Comparison of ENCODE assay signal across 8 mouse cellular contexts in genomic region chr7:101296252-101297022, GRCm38 (mm10). TPM values are rescaled to one million over a fixed set of nuclear protein-coding genes. Genes with fewer than 3 reads are reported as not detected.
DNase-seq lines count a peak whose midpoint lies in the region; ATAC-seq lines count a peak whose summit lies in the region.

No protein-coding gene starts in this region.

- no peaks in the 10 kb centered on the region for H3K9me3 ChIP-seq in forebrain, embryonic 10.5 days
- H3K9me3 ChIP-seq in hindbrain, embryonic 10.5 days = no peaks in the 10 kb centered on the region
- H3K9me3 ChIP-seq in neural tube, embryonic 15.5 days (replicated peaks) = no peaks in the 10 kb centered on the region

- peak; percentile 65 for DNase-seq in gastrocnemius, postnatal 10 days
- DNase-seq in gastrocnemius, adult 18-20 months (ENCODE audit: low spot score) = no peak
- peak; percentile 83 for DNase-seq in forebrain, embryonic 10.5 days (ENCODE audit: extremely low spot score, low spot score)
- peak; percentile 84 for DNase-seq in hindbrain, embryonic 10.5 days (ENCODE audit: low spot score)
- DNase-seq in layer of hippocampus, adult 9-10 months (ENCODE audit: low spot score) = peak; percentile 60
- peak; percentile 76 to 85 for DNase-seq in lung, adult 18-20 months
- DNase-seq in thymus, postnatal 14 days = peak; percentile 80

- H3K27ac ChIP-seq in forebrain, embryonic 10.5 days = peak overlapping the region; percentile 69
- peak overlapping the region; percentile 72 for H3K27ac ChIP-seq in hindbrain, embryonic 10.5 days
- peak overlapping the region; percentile 79 for H3K27ac ChIP-seq in neural tube, embryonic 15.5 days (replicated peaks)

- H3K27me3 ChIP-seq in forebrain, embryonic 10.5 days (ENCODE audit: poor library complexity, severe bottlenecking) = peaks cover 59% of the 10 kb centered on the region
- H3K27me3 ChIP-seq in hindbrain, embryonic 10.5 days (ENCODE audit: insufficient read depth, poor library complexity, severe bottlenecking) = peaks cover 56% of the 10 kb centered on the region
- H3K27me3 ChIP-seq in neural tube, embryonic 15.5 days (replicated peaks) = peaks cover 18% of the 10 kb centered on the region

- 10% methylated on average over 35 of the region's 35 CpGs for WGBS in forebrain, embryonic 10.5 days
- WGBS in hindbrain, embryonic 10.5 days = 12% methylated on average over 35 of the region's 35 CpGs
- 13% methylated on average over 35 of the region's 35 CpGs for WGBS in neural tube, embryonic 15.5 days

- peaks cover 33% of the 10 kb centered on the region for H3K4me1 ChIP-seq in forebrain, embryonic 10.5 days
- H3K4me1 ChIP-seq in hindbrain, embryonic 10.5 days (replicated peaks) = peaks cover 29% of the 10 kb centered on the region
- peaks cover 32% of the 10 kb centered on the region for H3K4me1 ChIP-seq in neural tube, embryonic 15.5 days

- peaks cover 28% of the 10 kb centered on the region for H3K36me3 ChIP-seq in forebrain, embryonic 10.5 days (replicated peaks)
- H3K36me3 ChIP-seq in hindbrain, embryonic 10.5 days = peaks cover 16% of the 10 kb centered on the region; the same call in 1 of the 2 replicates
- 0 out of 2 replicates have a peak, but pooled peaks cover under 1% of the 10 kb centered on the region for H3K36me3 ChIP-seq in neural tube, embryonic 15.5 days

- peak; percentile 90 for ATAC-seq in neural tube, embryonic 15.5 days (ENCODE audit: low FRiP score)

- H3K9ac ChIP-seq in neural tube, embryonic 15.5 days (replicated peaks) = peak overlapping the region; percentile 54

- peak overlapping the region; percentile 49 for H3K4me3 ChIP-seq in forebrain, embryonic 10.5 days
- peak overlapping the region; percentile 52 for H3K4me3 ChIP-seq in hindbrain, embryonic 10.5 days
- peak overlapping the region; percentile 43 for H3K4me3 ChIP-seq in neural tube, embryonic 15.5 days (replicated peaks)

- peak overlapping the region; percentile 82 for H3K4me2 ChIP-seq in neural tube, embryonic 15.5 days

RNA-seq across cellular contexts. Expression of gene Atg16l2, which starts 5.6 kb away (rescaled TPM):
- 10 to 100 TPM in 1 of 2 experiments, 1 to 10 TPM in 1; 5.4 to 10.0 TPM for total RNA-seq in gastrocnemius, postnatal 10 days (2021)
- 1 to 10 TPM; 6.5 to 8.9 TPM for total RNA-seq in gastrocnemius, adult 18-20 months (2021)
- polyA plus RNA-seq in forebrain, embryonic 10.5 days (2016; fragmentation: Nextera tagmentation; extraction: Ambion mirVana) = 18.4 and 25.9 TPM in 2 replicates
- 13.8 and 20.1 TPM in 2 replicates for polyA plus RNA-seq in hindbrain, embryonic 10.5 days (2016; fragmentation: Nextera tagmentation; extraction: Ambion mirVana)
- 28.3 and 33.1 TPM in 2 replicates for polyA plus RNA-seq in neural tube, embryonic 15.5 days (2015; fragmentation: Nextera tagmentation; extraction: Ambion mirVana)

RNA-seq across cellular contexts. Expression of gene Stard10, which starts 20.4 kb away (rescaled TPM):
- 10 to 100 TPM; 16.0 to 16.3 TPM for total RNA-seq in gastrocnemius, postnatal 10 days (2021)
- total RNA-seq in gastrocnemius, adult 18-20 months (2021) = 10 to 100 TPM; 40.4 to 41.1 TPM
- polyA plus RNA-seq in forebrain, embryonic 10.5 days (2016; fragmentation: Nextera tagmentation; extraction: Ambion mirVana) = 9.1 and 9.6 TPM in 2 replicates
- 9.8 and 10.4 TPM in 2 replicates for polyA plus RNA-seq in hindbrain, embryonic 10.5 days (2016; fragmentation: Nextera tagmentation; extraction: Ambion mirVana)
- polyA plus RNA-seq in neural tube, embryonic 15.5 days (2015; fragmentation: Nextera tagmentation; extraction: Ambion mirVana) = 12.8 and 25.3 TPM in 2 replicates

RNA-seq across cellular contexts. Expression of gene Arap1, which starts 51.4 kb away (rescaled TPM):
- total RNA-seq in gastrocnemius, postnatal 10 days (2021) = 10 to 100 TPM; 23.1 to 32.4 TPM
- total RNA-seq in gastrocnemius, adult 18-20 months (2021) = 10 to 100 TPM; 18.6 to 21.4 TPM
- polyA plus RNA-seq in forebrain, embryonic 10.5 days (2016; fragmentation: Nextera tagmentation; extraction: Ambion mirVana) = 11.7 and 12.9 TPM in 2 replicates
- polyA plus RNA-seq in hindbrain, embryonic 10.5 days (2016; fragmentation: Nextera tagmentation; extraction: Ambion mirVana) = 14.7 and 19.2 TPM in 2 replicates
- polyA plus RNA-seq in neural tube, embryonic 15.5 days (2015; fragmentation: Nextera tagmentation; extraction: Ambion mirVana) = 9.7 and 19.9 TPM in 2 replicates
